ENCODE assay signal across 8 mouse cellular contexts in the genomic region with DNA sequence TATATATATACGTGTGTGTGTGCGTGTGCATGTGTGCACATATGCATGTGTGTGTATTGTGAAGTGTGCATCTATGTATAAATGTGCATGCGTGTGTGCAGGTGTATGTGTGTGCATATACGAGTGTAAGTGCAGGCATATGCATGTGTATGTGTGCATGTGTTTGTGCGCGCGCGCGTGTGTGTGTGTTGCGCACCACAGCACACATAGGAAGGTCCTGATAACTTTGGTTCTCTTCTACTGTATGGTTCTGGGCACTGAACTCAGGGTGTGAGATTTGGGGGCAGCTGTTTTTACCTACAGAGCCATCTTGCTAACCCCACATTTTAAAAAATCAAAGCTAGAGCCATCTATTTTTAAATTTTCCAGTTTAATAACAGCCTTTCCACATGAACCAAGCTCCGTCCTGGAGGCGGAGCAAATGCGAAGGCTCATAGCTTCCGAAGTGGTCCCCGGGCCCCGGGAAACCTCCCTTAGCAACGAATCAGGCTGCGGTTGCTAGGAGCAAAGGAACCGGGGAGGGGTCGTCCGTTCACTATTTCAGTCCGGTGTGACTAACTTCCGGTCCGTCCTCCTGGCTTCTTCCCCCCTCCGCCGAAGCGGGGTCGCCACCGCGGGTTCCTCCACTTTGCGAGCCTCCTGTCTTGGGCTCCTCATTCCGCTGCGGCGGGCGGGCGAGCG. TPM values are rescaled to one million over a fixed set of nuclear protein-coding genes. Genes with fewer than 3 reads are reported as not detected.
DNase-seq lines count a peak whose midpoint lies in the region; ATAC-seq and TF ChIP-seq lines count a peak whose summit lies in the region.

No protein-coding gene starts in this region.

- 7% methylated on average over 37 of the region's 37 CpGs for WGBS in embryonic facial prominence, embryonic 15.5 days
- WGBS in heart, embryonic 11.5 days (ENCODE audit: insufficient replicate concordance), result 8% methylated on average over 37 of the region's 37 CpGs
- WGBS in kidney, embryonic 16.5 days, result 7% methylated on average over 37 of the region's 37 CpGs
- 10% methylated on average over 35 of the region's 37 CpGs for WGBS in liver, adult 2 months

- H3K27ac ChIP-seq in embryonic facial prominence, embryonic 15.5 days (replicated peaks), result peak overlapping the region; percentile 68
- no peak overlapping the region for H3K27ac ChIP-seq in heart, embryonic 11.5 days (ENCODE audit: low read depth, low read length)
- H3K27ac ChIP-seq in kidney, embryonic 16.5 days (ENCODE audit: low read length), result peak overlapping the region; percentile 49
- no peak overlapping the region for H3K27ac ChIP-seq in liver, adult 2 months (replicated peaks; ENCODE audit: insufficient read depth, low read depth, low read length)

- no peaks in the 10 kb centered on the region for H3K9me3 ChIP-seq in embryonic facial prominence, embryonic 15.5 days (replicated peaks)
- H3K9me3 ChIP-seq in heart, embryonic 11.5 days (replicated peaks; ENCODE audit: control insufficient read depth, low read length), result no peaks in the 10 kb centered on the region
- no peaks in the 10 kb centered on the region for H3K9me3 ChIP-seq in kidney, embryonic 16.5 days (ENCODE audit: low read length)

- peak; percentile 91 for ATAC-seq in embryonic facial prominence, embryonic 15.5 days (ENCODE audit: insufficient number of reproducible peaks, low FRiP score, low TSS enrichment, low read depth)
- peak; percentile 85 for ATAC-seq in heart, embryonic 11.5 days (replicated peaks; ENCODE audit: insufficient number of reproducible peaks, low FRiP score, low TSS enrichment)
- peak; percentile 92 for ATAC-seq in kidney, embryonic 16.5 days (ENCODE audit: low FRiP score, low TSS enrichment)

- peak overlapping the region; percentile 92 for H3K4me2 ChIP-seq in embryonic facial prominence, embryonic 15.5 days (replicated peaks)
- H3K4me2 ChIP-seq in heart, embryonic 11.5 days, result peak overlapping the region; percentile 97
- peak overlapping the region; percentile 83 for H3K4me2 ChIP-seq in kidney, embryonic 16.5 days (replicated peaks; ENCODE audit: low read depth, low read length)
- peak overlapping the region; percentile 91 for H3K4me2 ChIP-seq in myocyte (ENCODE audit: low read depth)

- H3K27me3 ChIP-seq in embryonic facial prominence, embryonic 15.5 days, result no peaks in the 10 kb centered on the region
- no peaks in the 10 kb centered on the region for H3K27me3 ChIP-seq in heart, embryonic 11.5 days (ENCODE audit: control insufficient read depth, insufficient read depth, low read length)
- no peaks in the 10 kb centered on the region for H3K27me3 ChIP-seq in kidney, embryonic 16.5 days (ENCODE audit: insufficient read depth, low read length)
- no peaks in the 10 kb centered on the region for H3K27me3 ChIP-seq in liver, adult 2 months (ENCODE audit: control insufficient read depth, insufficient read depth, low read length)
- H3K27me3 ChIP-seq in myocyte (ENCODE audit: control insufficient read depth, insufficient read depth, insufficient read length), result peaks cover 3% of the 10 kb centered on the region
- no peaks in the 10 kb centered on the region for H3K27me3 ChIP-seq in splenic B cell, adult 2 months (ENCODE audit: control insufficient read depth, insufficient read depth, low read length, poor library complexity, severe bottlenecking)

- TF ChIP-seq POLR2A in liver, adult 2 months (IDR thresholded peaks at IDR 0.05; ENCODE audit: extremely low read depth, insufficient read depth, low read length), result no peak
- TF ChIP-seq POLR2A in myocyte (IDR thresholded peaks at IDR 0.05; ENCODE audit: insufficient read length, low read depth), result no peak

- H3K9ac ChIP-seq in embryonic facial prominence, embryonic 15.5 days, result peak overlapping the region; percentile 96
- H3K9ac ChIP-seq in heart, embryonic 11.5 days (ENCODE audit: low read depth, low read length), result peak overlapping the region; percentile 93
- peak overlapping the region; percentile 90 for H3K9ac ChIP-seq in kidney, embryonic 16.5 days (replicated peaks; ENCODE audit: low read length)
- H3K9ac ChIP-seq in liver, adult 2 months (ENCODE audit: low read depth, low read length), result peak overlapping the region; percentile 99

- H3K4me3 ChIP-seq in embryonic facial prominence, embryonic 15.5 days (replicated peaks), result peak overlapping the region; percentile 95
- peak overlapping the region; percentile 95 for H3K4me3 ChIP-seq in heart, embryonic 11.5 days (ENCODE audit: low read depth, low read length)
- peak overlapping the region; percentile 75 for H3K4me3 ChIP-seq in kidney, embryonic 16.5 days (ENCODE audit: low read length)
- peak overlapping the region; percentile 90 for H3K4me3 ChIP-seq in liver, adult 2 months (ENCODE audit: insufficient read depth, low read depth, low read length)
- peak overlapping the region; percentile 39 for H3K4me3 ChIP-seq in myocyte

- H3K36me3 ChIP-seq in embryonic facial prominence, embryonic 15.5 days, result peaks cover 7% of the 10 kb centered on the region; the same call in 1 of the 2 replicates
- H3K36me3 ChIP-seq in heart, embryonic 11.5 days (ENCODE audit: control insufficient read depth, insufficient read depth, low read length), result 0 out of 2 replicates have a peak, but pooled peaks cover 2% of the 10 kb centered on the region
- 0 out of 2 replicates have a peak, but pooled peaks cover 15% of the 10 kb centered on the region for H3K36me3 ChIP-seq in kidney, embryonic 16.5 days (ENCODE audit: insufficient read depth, low read length)
- H3K36me3 ChIP-seq in liver, adult 2 months (ENCODE audit: control insufficient read depth, insufficient read depth, low read length), result no peaks in the 10 kb centered on the region
- no peaks in the 10 kb centered on the region for H3K36me3 ChIP-seq in myocyte (ENCODE audit: control insufficient read depth, insufficient read depth)
- 0 out of 2 replicates have a peak, but pooled peaks cover 2% of the 10 kb centered on the region for H3K36me3 ChIP-seq in splenic B cell, adult 2 months (ENCODE audit: control insufficient read depth, insufficient read depth, low read length, poor library complexity, severe bottlenecking)

- H3K4me1 ChIP-seq in embryonic facial prominence, embryonic 15.5 days, result peaks cover 19% of the 10 kb centered on the region
- H3K4me1 ChIP-seq in heart, embryonic 11.5 days (ENCODE audit: control insufficient read depth, insufficient read depth, low read length), result peaks cover 8% of the 10 kb centered on the region
- peaks cover 10% of the 10 kb centered on the region for H3K4me1 ChIP-seq in kidney, embryonic 16.5 days (ENCODE audit: insufficient read depth, low read length)
- peaks cover 6% of the 10 kb centered on the region; the same call in 1 of the 2 replicates for H3K4me1 ChIP-seq in liver, adult 2 months (ENCODE audit: control insufficient read depth, insufficient read depth, low read length)

- H3K79me2 ChIP-seq in liver, adult 2 months (ENCODE audit: control insufficient read depth, insufficient read depth, low read length), result peaks cover 13% of the 10 kb centered on the region; the same call in 1 of the 2 replicates
- peaks cover 8% of the 10 kb centered on the region for H3K79me2 ChIP-seq in myocyte (ENCODE audit: control insufficient read depth, insufficient read depth)

- H3ac ChIP-seq in myocyte (ENCODE audit: control insufficient read depth, insufficient read length), result peak overlapping the region; percentile 59

- no peak for TF ChIP-seq CTCF in liver, adult 2 months (IDR thresholded peaks at IDR 0.05; ENCODE audit: low read depth, low read length)

- DNase-seq in 416B (ENCODE audit: low read depth), result peak; percentile 91
- peak; percentile 82 to 85 for DNase-seq in adrenal gland, postnatal 4 days (ENCODE audit: low spot score in 2 of 2)
- peak; percentile 71 for DNase-seq in liver, adult 2 months (ENCODE audit: extremely low read depth, low read depth, low spot score)
- DNase-seq in splenic B cell, adult 2 months (ENCODE audit: low read depth, low spot score), result peak; percentile 89

RNA-seq across cellular contexts. Expression of gene Svop, which starts 8.5 kb away (rescaled TPM):
- total RNA-seq in adrenal gland, postnatal 4 days (2021), result 1 to 10 TPM; 6.2 to 7.5 TPM
- 0.38 and 0.48 TPM in 2 replicates for polyA plus RNA-seq in embryonic facial prominence, embryonic 15.5 days (2015; fragmentation: Nextera tagmentation; extraction: Ambion mirVana)
- polyA plus RNA-seq in heart, embryonic 11.5 days (2014; fragmentation: Nextera tagmentation; extraction: Ambion mirVana), result 0.24 TPM in 1 of 2 replicates, not detected in the other
- polyA plus RNA-seq in kidney, embryonic 16.5 days (2015; fragmentation: Nextera tagmentation; extraction: Ambion mirVana), result 0.36 and 0.42 TPM in 2 replicates
- total RNA-seq in liver, adult 2 months (2014; rRNA removed), result 0.07 TPM in 1 of 2 replicates, not detected in the other
- polyA plus RNA-seq in liver, adult 2 months (2012; rRNA removed), result not detected in 2 replicates
- polyA plus RNA-seq in myocyte (2012; fragmentation: generic; extraction: Trizol), result 0.05 TPM

RNA-seq across cellular contexts. Expression of gene Alkbh2, which starts 28.2 kb away (rescaled TPM):
- total RNA-seq in adrenal gland, postnatal 4 days (2021), result 10 to 100 TPM in 1 of 2 experiments, 1 to 10 TPM in 1; 7.9 to 12.9 TPM
- polyA plus RNA-seq in embryonic facial prominence, embryonic 15.5 days (2015; fragmentation: Nextera tagmentation; extraction: Ambion mirVana), result 10.7 and 11.1 TPM in 2 replicates
- 8.7 and 12.8 TPM in 2 replicates for polyA plus RNA-seq in heart, embryonic 11.5 days (2014; fragmentation: Nextera tagmentation; extraction: Ambion mirVana)
- polyA plus RNA-seq in kidney, embryonic 16.5 days (2015; fragmentation: Nextera tagmentation; extraction: Ambion mirVana), result 8.7 and 9.1 TPM in 2 replicates
- total RNA-seq in liver, adult 2 months (2014; rRNA removed), result 3.1 and 5.1 TPM in 2 replicates
- 7.0 and 10.1 TPM in 2 replicates for polyA plus RNA-seq in liver, adult 2 months (2012; rRNA removed)
- 5.7 TPM for polyA plus RNA-seq in myocyte (2012; fragmentation: generic; extraction: Trizol)

RNA-seq across cellular contexts. Expression of gene Ung, which starts 30.3 kb away (rescaled TPM):
- 10 to 100 TPM; 15.3 to 17.0 TPM for total RNA-seq in adrenal gland, postnatal 4 days (2021)
- 37.1 and 38.2 TPM in 2 replicates for polyA plus RNA-seq in embryonic facial prominence, embryonic 15.5 days (2015; fragmentation: Nextera tagmentation; extraction: Ambion mirVana)
- 26.3 and 37.0 TPM in 2 replicates for polyA plus RNA-seq in heart, embryonic 11.5 days (2014; fragmentation: Nextera tagmentation; extraction: Ambion mirVana)
- 56.2 and 57.0 TPM in 2 replicates for polyA plus RNA-seq in kidney, embryonic 16.5 days (2015; fragmentation: Nextera tagmentation; extraction: Ambion mirVana)
- total RNA-seq in liver, adult 2 months (2014; rRNA removed), result 2.4 and 4.6 TPM in 2 replicates
- 5.0 and 5.3 TPM in 2 replicates for polyA plus RNA-seq in liver, adult 2 months (2012; rRNA removed)
- 2.7 TPM for polyA plus RNA-seq in myocyte (2012; fragmentation: generic; extraction: Trizol)

RNA-seq across cellular contexts. Expression of gene Usp30, which starts 34.6 kb away (rescaled TPM):
- 10 to 100 TPM; 40.3 to 41.2 TPM for total RNA-seq in adrenal gland, postnatal 4 days (2021)
- 12.6 and 12.7 TPM in 2 replicates for polyA plus RNA-seq in embryonic facial prominence, embryonic 15.5 days (2015; fragmentation: Nextera tagmentation; extraction: Ambion mirVana)
- 6.7 and 8.2 TPM in 2 replicates for polyA plus RNA-seq in heart, embryonic 11.5 days (2014; fragmentation: Nextera tagmentation; extraction: Ambion mirVana)
- polyA plus RNA-seq in kidney, embryonic 16.5 days (2015; fragmentation: Nextera tagmentation; extraction: Ambion mirVana), result 12.0 and 14.0 TPM in 2 replicates
- 6.6 and 9.2 TPM in 2 replicates for total RNA-seq in liver, adult 2 months (2014; rRNA removed)
- 14.8 and 16.7 TPM in 2 replicates for polyA plus RNA-seq in liver, adult 2 months (2012; rRNA removed)
- polyA plus RNA-seq in myocyte (2012; fragmentation: generic; extraction: Trizol), result 12.3 TPM

RNA-seq across cellular contexts. Expression of gene Acacb, which starts 46.5 kb away (rescaled TPM):
- 10 to 100 TPM; 25.6 to 31.5 TPM for total RNA-seq in adrenal gland, postnatal 4 days (2021)
- 2.0 and 2.6 TPM in 2 replicates for polyA plus RNA-seq in embryonic facial prominence, embryonic 15.5 days (2015; fragmentation: Nextera tagmentation; extraction: Ambion mirVana)
- polyA plus RNA-seq in heart, embryonic 11.5 days (2014; fragmentation: Nextera tagmentation; extraction: Ambion mirVana), result 7.6 and 8.0 TPM in 2 replicates
- 4.7 and 5.7 TPM in 2 replicates for polyA plus RNA-seq in kidney, embryonic 16.5 days (2015; fragmentation: Nextera tagmentation; extraction: Ambion mirVana)
- 26.8 and 39.4 TPM in 2 replicates for total RNA-seq in liver, adult 2 months (2014; rRNA removed)
- 27.9 and 45.8 TPM in 2 replicates for polyA plus RNA-seq in liver, adult 2 months (2012; rRNA removed)
- polyA plus RNA-seq in myocyte (2012; fragmentation: generic; extraction: Trizol), result 0.84 TPM

Comparison
In these comparisons a context has a peak if more than half of its experiments do, and no peak if none do; other contexts are left out.
1. H3K27ac ChIP-seq: peak in embryonic facial prominence, embryonic 15.5 days (single experiment) and kidney, embryonic 16.5 days (single experiment); none in heart, embryonic 11.5 days (single experiment) and liver, adult 2 months (single experiment).
2. H3K4me3 ChIP-seq: peak in every context shown above with its lines; median percentile 95 in embryonic facial prominence, embryonic 15.5 days; 95 in heart, embryonic 11.5 days; 90 in liver, adult 2 months; 75 in kidney, embryonic 16.5 days; 39 in myocyte.
3. Peak in every context shown above with its lines, with median percentiles within 50 percentile points of each other: DNase-seq, ATAC-seq, H3K4me2 ChIP-seq and H3K9ac ChIP-seq.